Mouse (Mus musculus) limb, embryonic 13.5 days (tissue): ENCODE results near the gene Ptchd3. TPM values are rescaled to one million over a fixed set of nuclear protein-coding genes. Genes with fewer than 3 reads are reported as not detected.

ENCODE experiments used
- ATAC-seq: fragments of 200-750 bp; cut with Nextera tagmentation; 2 replicates; pipeline ENCODE4 v1.8.0; 2017; ENCODE audit warnings: low read depth, moderate number of reproducible peaks, moderate TSS enrichment; ENCODE audit not compliant: low FRiP score
- H3K27ac ChIP-seq: fragments of 300-500 bp; sonication (generic); 2 replicates; pipeline ENCODE4 v1.5.1; 2015; ENCODE audit warnings: inconsistent platforms, mild to moderate bottlenecking, moderate library complexity
- H3K27me3 ChIP-seq: fragments of 300-500 bp; sonication (generic); 2 replicates; pipeline ENCODE4 v1.6.1; 2015; ENCODE audit warnings: mild to moderate bottlenecking, inconsistent platforms
- H3K36me3 ChIP-seq: fragments of 300-500 bp; sonication (generic); 2 replicates; pipeline ENCODE4 v1.6.1; 2015; ENCODE audit warnings: inconsistent platforms, mild to moderate bottlenecking, moderate library complexity
- H3K4me1 ChIP-seq: fragments of 300-500 bp; sonication (generic); 2 replicates; pipeline ENCODE4 v1.6.1; 2015; ENCODE audit warnings: inconsistent platforms
- H3K4me2 ChIP-seq: fragments of 300-500 bp; sonication (generic); replicated peaks from 2 replicates; pipeline ENCODE4 v1.6.1; 2015; ENCODE audit warnings: inconsistent platforms, mild to moderate bottlenecking, moderate library complexity
- H3K4me3 ChIP-seq: fragments of 300-500 bp; sonication (generic); 2 replicates; pipeline ENCODE4 v1.5.1; 2015; ENCODE audit warnings: moderate library complexity, mild to moderate bottlenecking, inconsistent platforms
- H3K9ac ChIP-seq: fragments of 300-500 bp; sonication (generic); 2 replicates; pipeline ENCODE4 v1.6.1; 2015; ENCODE audit warnings: mild to moderate bottlenecking, inconsistent platforms
- H3K9me3 ChIP-seq: fragments of 300-500 bp; sonication (generic); 2 replicates; pipeline ENCODE4 v1.6.1; 2016; ENCODE audit warnings: inconsistent platforms
- WGBS: fragments of 180-500 bp; shearing (Covaris S2); methylation state at CpG from one replicate; pipeline ENCODE4 v1.1.7; 2015; 5-methylcytosine and 5-hydroxymethylcytosine counted together
- polyA plus RNA-seq: library from polyadenylated mRNA; unstranded; fragments of >200 nt; fragmentation: Nextera tagmentation; extraction: Ambion mirVana; gene quantifications from 2 replicates; pipeline ENCODE4 v1.2.1, GENCODE M21; 2015

Ptchd3 gene
- polyA plus RNA-seq, 1 experiment from 2014 or later: not detected

DNA sequence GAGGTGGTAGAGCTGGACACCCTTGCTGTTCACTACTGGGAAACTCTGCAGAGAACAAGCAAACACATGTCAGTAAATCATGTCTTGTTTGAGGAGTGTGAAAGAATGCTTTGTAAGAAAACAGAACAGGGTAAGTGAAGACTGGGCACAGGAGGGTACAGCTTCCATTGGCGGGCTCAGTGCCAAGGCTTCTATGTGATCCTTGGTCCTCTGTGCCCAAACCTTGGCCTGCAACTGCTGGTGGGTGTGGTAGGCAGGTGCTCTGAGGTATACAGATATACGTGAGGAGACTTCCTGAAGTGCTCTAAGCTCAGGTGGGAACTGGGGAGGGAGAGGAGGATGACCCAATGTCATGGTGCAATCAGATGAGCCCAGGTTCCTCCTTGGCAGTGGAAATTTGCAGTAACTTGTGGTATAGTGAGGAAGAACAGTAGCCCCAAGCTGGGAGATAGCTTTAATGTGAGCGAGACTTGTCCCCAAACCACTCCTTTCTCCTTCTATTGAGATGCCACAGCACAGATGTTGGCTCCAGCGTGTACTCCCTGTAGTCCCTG, 30.2 kb upstream of the Ptchd3 start:
- Histone ChIP-seq H3K9ac (no peak overlapping the region), H3K4me2 (no peak overlapping the region), H3K27me3 (no peaks in the 10 kb centered on the region), H3K36me3 (no peaks in the 10 kb centered on the region), H3K4me1 (peaks cover 2% of the 10 kb centered on the region; the same call in 1 of the 2 replicates), H3K9me3 (no peaks in the 10 kb centered on the region), H3K4me3 (no peak overlapping the region), H3K27ac (no peak overlapping the region)
- no peak for ATAC-seq
- WGBS: 79% methylated on average over 4 of the region's 4 CpGs

DNA sequence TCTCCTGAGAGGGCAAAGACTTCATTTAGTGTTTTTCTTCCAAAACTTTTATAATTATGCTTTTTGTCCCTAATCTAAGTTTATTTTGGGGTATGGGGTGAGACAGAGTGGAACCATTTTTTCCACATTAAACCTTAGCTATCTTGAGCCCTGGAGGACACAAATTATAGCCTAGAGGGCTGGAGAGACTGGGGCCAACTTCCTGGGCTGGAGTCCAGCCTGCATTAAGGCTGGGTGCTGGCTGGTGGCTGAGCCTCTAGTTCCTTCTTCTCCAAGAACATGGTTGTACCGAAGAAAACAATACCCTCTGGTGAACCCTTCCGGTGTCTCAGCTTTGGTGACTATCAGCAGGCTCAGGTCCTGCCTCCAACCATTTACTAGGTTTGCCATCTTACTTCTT, 27.3 kb upstream of the Ptchd3 start:
- 92% methylated on average over 2 of the region's 2 CpGs for WGBS
- Histone ChIP-seq H3K9me3 (no peaks in the 10 kb centered on the region), H3K27ac (no peak overlapping the region), H3K36me3 (no peaks in the 10 kb centered on the region), H3K4me1 (no peaks in the 10 kb centered on the region), H3K4me3 (no peak overlapping the region), H3K4me2 (no peak overlapping the region), H3K9ac (no peak overlapping the region), H3K27me3 (no peaks in the 10 kb centered on the region)
- no peak for ATAC-seq

DNA sequence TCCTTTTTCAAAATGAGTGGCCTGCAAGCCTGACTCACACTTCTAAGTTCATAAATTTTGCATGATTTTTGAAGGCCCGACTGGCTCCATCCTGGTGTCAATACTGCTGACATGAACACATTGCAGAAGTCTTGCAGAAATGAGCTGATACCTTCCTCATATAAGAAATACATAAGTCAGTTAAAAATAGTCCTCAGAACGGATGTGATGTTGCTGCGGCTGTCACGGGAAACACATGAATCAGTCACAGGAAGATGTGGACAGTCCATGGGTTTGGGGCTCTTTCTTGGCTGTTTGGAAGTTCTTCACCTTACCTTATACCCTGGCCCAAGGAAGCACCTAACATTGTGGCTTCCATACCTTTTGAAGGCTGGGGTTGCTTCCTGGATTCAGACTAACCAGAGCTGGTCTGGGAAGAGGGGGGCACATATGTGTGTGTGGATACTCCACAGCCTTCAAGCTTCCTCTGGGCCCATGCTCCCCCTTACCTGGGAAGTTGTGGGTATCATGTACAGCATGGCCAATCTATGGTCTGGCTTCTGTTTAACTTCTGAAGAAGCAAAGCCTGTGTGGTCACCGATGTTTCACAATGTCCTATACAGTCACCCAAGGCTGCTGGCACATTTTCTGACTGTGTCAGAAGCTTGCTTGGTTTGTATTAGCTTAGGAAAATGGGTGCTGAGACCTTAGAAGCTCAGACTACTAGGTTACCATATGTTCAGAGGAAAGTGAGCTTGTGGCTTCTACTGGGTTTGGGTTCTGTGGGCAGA, 25.6 kb upstream of the Ptchd3 start:
- no peaks in the 10 kb centered on the region for H3K4me1 ChIP-seq
- no peak overlapping the region for H3K4me2 ChIP-seq
- H3K27ac ChIP-seq: no peak overlapping the region
- no peaks in the 10 kb centered on the region for H3K9me3 ChIP-seq
- no peak overlapping the region for H3K4me3 ChIP-seq
- no peaks in the 10 kb centered on the region for H3K27me3 ChIP-seq
- 86% methylated on average over 5 of the region's 5 CpGs for WGBS
- H3K9ac ChIP-seq: no peak overlapping the region
- ATAC-seq: no peak
- no peaks in the 10 kb centered on the region for H3K36me3 ChIP-seq

DNA sequence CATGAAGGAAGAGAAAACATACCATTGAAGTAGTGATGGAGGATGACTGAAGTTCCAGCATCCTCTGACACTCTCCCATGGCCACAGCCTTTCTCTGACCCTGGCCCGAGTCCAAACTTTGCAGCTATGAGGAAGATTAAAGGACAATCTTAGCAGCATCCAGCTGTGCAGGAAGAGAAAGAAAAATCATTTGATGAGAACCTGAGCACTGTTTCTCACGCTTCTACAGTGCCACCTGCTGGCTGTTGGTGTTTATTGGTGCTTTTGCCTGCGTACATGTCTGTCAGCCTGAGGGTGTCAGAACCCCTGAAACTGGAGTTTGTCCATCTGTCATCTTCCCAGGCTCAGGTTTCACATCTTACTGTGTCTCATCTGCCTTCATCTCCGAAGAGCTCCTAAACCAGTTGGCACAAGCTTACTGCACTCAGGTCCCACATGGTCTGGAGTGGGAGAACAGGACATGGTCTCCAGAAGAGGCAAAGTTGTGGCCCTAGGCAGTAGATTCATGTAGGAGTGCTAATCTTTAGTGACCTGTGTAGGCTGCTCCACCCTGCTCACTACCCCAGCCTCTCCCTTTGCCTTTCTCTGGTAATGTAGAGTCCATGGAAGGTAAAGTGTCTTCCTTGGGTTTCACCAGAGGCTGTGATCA, 21.7 kb upstream of the Ptchd3 start:
- ATAC-seq: no peak
- Histone ChIP-seq H3K27ac (no peak overlapping the region), H3K4me2 (no peak overlapping the region), H3K4me1 (no peaks in the 10 kb centered on the region), H3K27me3 (0 out of 2 replicates have a peak, but pooled peaks cover 2% of the 10 kb centered on the region), H3K9me3 (no peaks in the 10 kb centered on the region), H3K9ac (no peak overlapping the region), H3K4me3 (no peak overlapping the region), H3K36me3 (no peaks in the 10 kb centered on the region)
- 5% methylated on average over 4 of the region's 4 CpGs for WGBS

DNA sequence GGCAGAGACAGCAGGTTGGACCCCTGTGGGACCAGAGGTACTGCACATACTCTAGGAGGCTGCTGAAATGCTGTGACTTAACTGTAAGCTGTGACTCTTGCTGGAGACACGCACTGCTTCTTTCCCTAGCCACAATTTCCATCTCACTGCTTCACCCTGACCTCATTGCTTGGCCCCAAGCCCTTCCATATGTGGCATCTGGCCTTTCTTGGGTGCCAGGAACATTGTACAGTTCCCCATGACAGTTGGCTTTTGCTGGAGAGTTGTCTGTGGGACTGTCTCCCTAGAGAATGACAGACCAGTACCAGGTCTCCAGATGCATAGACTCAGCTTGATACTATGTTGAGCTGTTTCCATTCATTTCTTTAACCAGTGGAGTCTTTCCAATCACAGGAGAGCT, 21.2 kb upstream of the Ptchd3 start:
- Histone ChIP-seq H3K9me3 (no peaks in the 10 kb centered on the region), H3K27me3 (0 out of 2 replicates have a peak, but pooled peaks cover 2% of the 10 kb centered on the region), H3K4me2 (no peak overlapping the region), H3K27ac (no peak overlapping the region), H3K4me3 (no peak overlapping the region), H3K9ac (no peak overlapping the region), H3K36me3 (no peaks in the 10 kb centered on the region), H3K4me1 (no peaks in the 10 kb centered on the region)
- WGBS: 42% methylated on average over 1 of the region's 1 CpGs
- no peak for ATAC-seq

DNA sequence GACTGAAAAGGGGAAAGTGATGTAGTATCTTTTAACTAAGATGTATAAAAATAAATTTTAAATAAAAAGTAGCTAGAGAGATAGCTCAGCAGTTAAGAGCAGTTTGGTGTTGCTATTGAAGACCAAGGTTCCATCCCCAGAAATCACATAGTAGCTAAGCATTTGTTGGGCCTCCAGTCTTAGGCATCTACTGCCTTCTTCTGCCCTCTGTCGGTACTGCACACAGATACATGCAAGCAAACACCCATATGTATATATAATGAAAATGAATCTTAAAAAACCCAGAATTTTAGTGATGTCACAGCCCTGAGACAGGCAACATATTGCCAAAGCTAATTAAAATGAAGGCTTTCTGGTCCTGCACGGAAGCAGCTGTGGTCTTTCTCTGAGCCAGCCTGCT, 15.9 kb downstream of the Ptchd3 start:
- Histone ChIP-seq H3K27me3 (no peaks in the 10 kb centered on the region), H3K4me3 (no peak overlapping the region), H3K4me2 (no peak overlapping the region), H3K9me3 (0 out of 2 replicates have a peak, but pooled peaks cover 2% of the 10 kb centered on the region), H3K4me1 (no peaks in the 10 kb centered on the region), H3K27ac (no peak overlapping the region), H3K9ac (no peak overlapping the region), H3K36me3 (no peaks in the 10 kb centered on the region)
- ATAC-seq: no peak
- WGBS: 38% methylated on average over 2 of the region's 2 CpGs

DNA sequence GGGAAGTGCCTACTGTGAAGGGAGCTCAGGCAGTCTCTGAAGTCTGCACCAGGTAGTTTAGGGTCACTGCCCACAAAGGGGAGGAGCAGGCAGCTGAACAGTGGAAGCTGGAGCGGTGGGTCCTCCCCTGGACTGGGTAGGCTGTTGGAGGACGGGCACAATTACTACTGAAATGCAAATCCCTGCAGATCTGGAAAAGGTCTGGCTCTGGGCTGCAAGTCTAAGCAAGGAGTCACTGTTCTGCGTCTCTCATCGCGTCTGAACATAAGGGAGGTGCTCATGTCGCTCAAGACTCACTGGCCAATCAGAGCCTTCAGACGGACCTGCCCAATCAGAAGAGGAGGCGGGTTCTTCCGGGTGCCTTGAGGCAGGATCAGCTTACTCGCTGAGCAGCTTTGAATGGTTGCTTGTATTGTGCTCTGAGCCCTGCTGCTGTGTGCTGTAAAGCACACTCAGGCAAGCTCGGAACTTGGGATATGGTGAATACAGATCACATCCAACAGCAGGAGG, 17.8 kb downstream of the Ptchd3 start:
- peak; percentile 100 for ATAC-seq
- peaks cover 14% of the 10 kb centered on the region; the same call in 1 of the 2 replicates for H3K9me3 ChIP-seq
- H3K36me3 ChIP-seq: no peaks in the 10 kb centered on the region
- H3K27ac ChIP-seq: peak overlapping the region; percentile 81
- no peaks in the 10 kb centered on the region for H3K4me1 ChIP-seq
- no peaks in the 10 kb centered on the region for H3K27me3 ChIP-seq
- WGBS: 0% methylated on average over 11 of the region's 11 CpGs
- peak overlapping the region; percentile 51 for H3K4me3 ChIP-seq
- peak overlapping the region; percentile 67 for H3K9ac ChIP-seq
- H3K4me2 ChIP-seq: peak overlapping the region; percentile 66

Other genes starting within 250 kb of the Ptchd3 start
- 8.8 and 10.3 TPM in 2 replicates for gene B3gntl1, start 157.1 kb upstream of the Ptchd3 start, polyA plus RNA-seq
- 18.5 and 18.9 TPM in 2 replicates for gene Metrnl, start 128.7 kb upstream of the Ptchd3 start, polyA plus RNA-seq